Mouse (Mus musculus) inflammation-experienced regulatory T-cells (primary cell): ENCODE data around the gene Eif3l. TPM values are rescaled to one million over a fixed set of nuclear protein-coding genes. Genes with fewer than 3 reads are reported as not detected.

Experiments
- polyA plus RNA-seq, 2 experiments: library from polyadenylated mRNA; unstranded; fragments of 100-300 nt; shearing (Covaris generic); gene quantifications; one replicate each; pipeline ENCODE4 v1.2.1; 2017

Eif3l gene
- polyA plus RNA-seq, result 100 to 1,000 TPM; 142 to 167 TPM

DNA sequence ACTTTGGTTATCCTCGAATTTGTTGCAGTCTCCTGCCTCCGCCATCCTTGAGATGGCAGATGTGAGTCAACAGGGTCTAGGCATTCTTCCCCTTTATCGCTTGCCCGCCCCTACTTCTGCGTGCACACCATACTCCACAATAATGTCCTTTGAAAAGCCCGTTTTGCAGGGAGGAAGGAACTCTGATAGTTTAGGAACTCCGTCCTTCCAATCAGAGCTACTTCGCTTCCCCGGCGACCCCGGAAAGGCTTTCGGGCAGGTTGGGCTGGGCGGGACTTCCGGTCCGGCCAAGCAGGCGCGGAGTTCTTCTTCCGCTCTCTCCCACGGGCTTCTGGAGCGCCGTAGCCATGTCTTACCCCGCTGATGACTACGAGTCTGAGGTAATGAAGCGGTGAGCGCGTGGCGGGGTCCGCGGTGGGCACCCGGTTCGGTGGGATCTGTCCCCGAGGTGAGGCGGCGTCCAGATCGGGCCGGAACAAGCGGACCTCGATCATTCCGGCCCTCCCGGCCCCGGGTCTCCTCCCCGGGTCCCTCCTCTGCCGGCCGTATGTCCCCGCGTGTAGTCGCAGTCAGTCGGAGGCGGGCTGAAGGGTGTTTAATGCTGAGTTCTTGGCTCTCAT lies at the start of gene Eif3l:
TSS of gene Eif3l (plus strand) at position 267 of the 620 bp plus-strand sequence.

DNA sequence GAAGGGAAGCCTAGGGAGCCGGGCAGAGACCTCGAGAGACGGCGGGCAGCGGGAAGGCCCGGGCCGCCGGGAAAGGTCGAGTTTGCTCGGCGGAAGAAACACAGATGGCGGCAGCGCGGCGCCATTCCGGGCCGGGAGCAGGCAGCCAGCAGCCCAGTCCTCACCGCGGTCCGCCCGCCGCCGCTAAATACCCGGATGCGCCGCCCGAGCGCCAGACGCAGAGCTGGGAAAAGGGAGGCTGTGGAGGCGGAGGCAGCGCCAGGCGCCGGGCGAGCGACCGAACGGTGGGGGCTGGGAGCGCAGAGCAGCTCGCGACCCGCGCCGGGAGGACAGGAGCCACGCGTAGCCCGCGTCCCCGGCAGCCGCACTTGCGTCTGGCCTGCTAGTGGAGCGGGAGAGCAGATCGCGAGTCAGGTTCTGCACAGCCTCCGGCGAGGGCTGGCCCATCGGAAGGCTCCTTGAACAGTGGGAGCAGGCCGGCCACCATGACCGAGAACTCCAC lies 46.7 kb upstream of the Eif3l start, which contains the start of gene H1f0:
TSS of gene H1f0 (plus strand) at position 214 of the 502 bp plus-strand sequence.

GRCm38 (mm10) chr15:79041585-79041984 lies 33.4 kb upstream of the Eif3l start, which contains the start of gene Galr3:
Gene Galr3, plus strand, starts transcription at chr15:79041885.

GRCm38 (mm10) chr15:79062376-79063159 lies 12.4 kb upstream of the Eif3l start, which contains the start of gene Ankrd54:
Gene Ankrd54, minus strand, starts transcription at chr15:79062893.

DNA sequence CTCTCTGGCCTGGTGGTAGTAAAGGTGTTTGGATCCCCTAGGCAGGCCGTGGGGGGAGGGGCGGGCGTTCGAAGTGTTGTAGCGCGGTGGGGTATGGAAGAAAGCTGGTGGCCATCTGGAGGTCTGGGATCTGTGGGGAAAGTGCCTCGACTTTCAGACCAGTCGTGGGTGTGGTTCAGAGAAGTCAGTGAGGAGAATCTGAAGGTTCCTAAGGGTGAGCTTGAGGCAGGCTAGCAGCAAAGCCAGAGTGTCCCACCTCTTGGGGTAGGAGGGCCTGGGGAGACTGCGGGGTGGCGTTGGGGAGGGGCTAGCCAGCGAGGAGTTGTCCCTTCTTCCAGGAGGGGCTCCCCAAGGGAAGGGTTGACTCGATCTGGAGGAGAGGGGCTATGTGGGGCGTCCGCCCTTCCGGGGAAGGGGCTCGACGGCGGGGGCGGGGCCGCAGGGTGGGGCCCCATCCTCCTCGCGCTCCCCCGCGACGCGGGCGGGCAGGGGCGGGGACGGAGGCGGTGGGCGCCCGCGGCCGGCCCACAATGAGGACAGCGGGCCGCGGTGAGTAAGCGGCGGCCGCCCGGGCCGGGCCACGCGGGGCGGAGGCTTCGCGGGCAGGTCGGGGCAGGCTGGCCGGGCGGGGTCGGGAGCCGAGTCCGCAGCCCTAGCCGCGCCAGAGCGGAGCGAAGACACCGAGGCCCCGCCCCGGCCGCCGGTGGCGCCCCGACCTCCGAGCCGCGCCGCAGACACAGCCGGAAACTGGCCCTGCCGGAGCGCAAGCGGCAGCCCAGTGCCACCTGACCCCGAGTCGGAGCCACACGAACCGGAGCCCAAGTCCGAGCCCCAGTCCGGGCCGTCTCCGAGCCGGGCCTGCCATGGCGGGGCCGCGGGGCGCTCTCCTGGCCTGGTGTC lies 33.7 kb downstream of the Eif3l start, which contains the start of gene Micall1:
TSS of gene Micall1 (plus strand) at position 478 of the 900 bp plus-strand sequence.

GRCm38 (mm10) chr15:79140866-79141565 lies 66.0 kb downstream of the Eif3l start, which contains the start of the genes Polr2f and 1700088E04Rik:
Gene Polr2f, plus strand, starts transcription at chr15:79141009.
Gene 1700088E04Rik, minus strand, starts transcription at chr15:79141253.

Other genes starting within 250 kb of the Eif3l start
- under 1 TPM in 1 of 2 experiments, not detected in 1; 0.47 TPM for gene Cdc42ep1, start 232.6 kb upstream of the Eif3l start, polyA plus RNA-seq
- not detected for gene Lgals2, start 219.7 kb upstream of the Eif3l start, polyA plus RNA-seq
- gene Gga1, start 198.0 kb upstream of the Eif3l start, polyA plus RNA-seq, result 10 to 100 TPM; 65.1 to 85.6 TPM
- 1 to 10 TPM in 1 of 2 experiments, under 1 TPM in 1; 0.51 to 2.8 TPM for gene Gm49510, start 175.5 kb upstream of the Eif3l start, polyA plus RNA-seq
- 100 to 1,000 TPM; 194 to 241 TPM for gene Sh3bp1, start 175.4 kb upstream of the Eif3l start, polyA plus RNA-seq
- gene Pdxp, start 161.3 kb upstream of the Eif3l start, polyA plus RNA-seq, result 10 to 100 TPM; 27.2 to 27.9 TPM
- gene Lgals1, start 148.5 kb upstream of the Eif3l start, polyA plus RNA-seq, result 100 to 1,000 TPM; 406 to 488 TPM
- 10 to 100 TPM; 44.7 to 55.2 TPM for gene Nol12, start 140.2 kb upstream of the Eif3l start, polyA plus RNA-seq
- 100 to 1,000 TPM in 1 of 2 experiments, 10 to 100 TPM in 1; 88.2 to 119 TPM for gene Triobp, start 127.5 kb upstream of the Eif3l start, polyA plus RNA-seq
- 100 to 1,000 TPM; 103 to 105 TPM for gene H1f0, start 46.7 kb upstream of the Eif3l start, polyA plus RNA-seq
- gene Galr3, start 33.3 kb upstream of the Eif3l start, polyA plus RNA-seq, result 1 to 10 TPM in 1 of 2 experiments, under 1 TPM in 1; 0.43 to 2.3 TPM
- gene Ankrd54, start 12.3 kb upstream of the Eif3l start, polyA plus RNA-seq, result 10 to 100 TPM; 55.1 to 58.4 TPM
- gene Micall1, start 33.7 kb downstream of the Eif3l start, polyA plus RNA-seq, result 10 to 100 TPM; 41.4 to 55.0 TPM
- gene Polr2f, start 65.8 kb downstream of the Eif3l start, polyA plus RNA-seq, result 100 to 1,000 TPM; 133 to 136 TPM
- 1 to 10 TPM; 1.1 to 1.4 TPM for gene 1700088E04Rik, start 66.1 kb downstream of the Eif3l start, polyA plus RNA-seq
- gene Sox10, start 90.1 kb downstream of the Eif3l start, polyA plus RNA-seq, result 1 to 10 TPM in 1 of 2 experiments, under 1 TPM in 1; 0.54 to 1.1 TPM
- gene Pick1, start 154.0 kb downstream of the Eif3l start, polyA plus RNA-seq, result 10 to 100 TPM; 34.2 to 40.0 TPM
- gene Gm49486, start 154.2 kb downstream of the Eif3l start, polyA plus RNA-seq, result under 1 TPM; 0.12 to 0.23 TPM
- under 1 TPM; 0.16 to 0.86 TPM for gene Slc16a8, start 179.6 kb downstream of the Eif3l start, polyA plus RNA-seq
- gene Baiap2l2, start 210.4 kb downstream of the Eif3l start, polyA plus RNA-seq, result 1 to 10 TPM; 1.3 to 3.7 TPM